In genomic region chr16:78313135-78313887, GRCm38 (mm10) we compare ENCODE assay signal across 12 mouse cellular contexts. TPM values are rescaled to one million over a fixed set of nuclear protein-coding genes. Genes with fewer than 3 reads are reported as not detected.
DNase-seq lines count a peak whose midpoint lies in the region; ATAC-seq and TF ChIP-seq lines count a peak whose summit lies in the region.
"Had no signal": no experiment of that assay in that cellular context is flagged by ENCODE, and none has a peak within 500 bp of the region (broad histone marks: within the 10 kb centered on the region; RNA-seq: fewer than 3 reads in every experiment).

No protein-coding gene starts in this region.

- no peak overlapping the region for H3K4me2 ChIP-seq in lung, embryonic 14.5 days
- peak overlapping the region; percentile 47 for H3K4me2 ChIP-seq in hindbrain, embryonic 13.5 days

- H3K36me3 ChIP-seq in lung, embryonic 14.5 days (ENCODE audit: insufficient read depth), result no peaks in the 10 kb centered on the region
- 0 out of 2 replicates have a peak, but pooled peaks cover 3% of the 10 kb centered on the region for H3K36me3 ChIP-seq in hindbrain, embryonic 13.5 days

- H3K9ac ChIP-seq in lung, embryonic 14.5 days, result no peak overlapping the region
- H3K9ac ChIP-seq in hindbrain, embryonic 13.5 days, result no peak overlapping the region; the same call in 1 of the 2 replicates
- H3K9ac ChIP-seq: liver, embryonic 14.5 days had no signal

- ATAC-seq in lung, embryonic 14.5 days (ENCODE audit: insufficient read depth), result no peak
- ATAC-seq in hindbrain, embryonic 13.5 days (ENCODE audit: low FRiP score), result peak; percentile 41; the same call in 1 of the 2 replicates
- ATAC-seq in megakaryocyte progenitor cell, adult 5-6 weeks (replicated peaks; ENCODE audit: poor library complexity), result no peak

- peak overlapping the region; percentile 12; the same call in 1 of the 2 replicates for H3K27ac ChIP-seq in gastrocnemius, adult 2 months
- H3K27ac ChIP-seq in lung, embryonic 14.5 days (ENCODE audit: low read depth), result no peak overlapping the region
- H3K27ac ChIP-seq in hindbrain, embryonic 13.5 days, result peak overlapping the region; percentile 72
- H3K27ac ChIP-seq: liver, embryonic 14.5 days had no signal

- no peaks in the 10 kb centered on the region for H3K27me3 ChIP-seq in lung, embryonic 14.5 days (ENCODE audit: insufficient read depth, low read length)
- H3K27me3 ChIP-seq in hindbrain, embryonic 13.5 days, result no peaks in the 10 kb centered on the region

- H3K9me3 ChIP-seq in lung, embryonic 14.5 days (ENCODE audit: low read depth, low read length), result no peaks in the 10 kb centered on the region
- H3K9me3 ChIP-seq in hindbrain, embryonic 13.5 days, result no peaks in the 10 kb centered on the region

- 60% methylated on average over 16 of the region's 16 CpGs for WGBS in lung, embryonic 14.5 days
- WGBS in hindbrain, embryonic 13.5 days, result 35% methylated on average over 16 of the region's 16 CpGs

- peak overlapping the region; percentile 30 for H3K4me3 ChIP-seq in gastrocnemius, adult 2 months
- H3K4me3 ChIP-seq in lung, embryonic 14.5 days (ENCODE audit: low read depth, low read length), result no peak overlapping the region
- peak overlapping the region; percentile 22; the same call in 1 of the 2 replicates for H3K4me3 ChIP-seq in hindbrain, embryonic 13.5 days

- no peaks in the 10 kb centered on the region for H3K4me1 ChIP-seq in lung, embryonic 14.5 days (ENCODE audit: insufficient read depth)
- peaks cover 58% of the 10 kb centered on the region for H3K4me1 ChIP-seq in hindbrain, embryonic 13.5 days (replicated peaks)

- DNase-seq in gastrocnemius, adult 2 months, result no peak
- DNase-seq in gastrocnemius, postnatal 4 days (ENCODE audit: low spot score in 2 of 2), result no peak
- DNase-seq in lung, embryonic 14.5 days, result peak; percentile 63
- no peak for DNase-seq in lung, postnatal 36 days
- DNase-seq in retina, adult 2 months (ENCODE audit: low read depth, low spot score), result peak; percentile 1
- no peak for DNase-seq in testis, postnatal 14 days (ENCODE audit: low spot score)
- DNase-seq: adrenal gland, adult 8-10 months; cerebellum, adult 2 months; right cerebral cortex, postnatal 14 days had no signal

- intact Hi-C loops in gastrocnemius, adult 2 months (cut with DNase I), result no loop called here

- no peak for TF ChIP-seq CTCF in gastrocnemius, adult 2 months (IDR thresholded peaks at IDR 0.05)
- TF ChIP-seq CTCF in lung, embryonic 14.5 days (IDR thresholded peaks at IDR 0.05; ENCODE audit: low read depth), result no peak

RNA-seq across cellular contexts. Expression of gene Cxadr, which starts 12.0 kb away (rescaled TPM):
- under 1 TPM; 0.25 to 0.66 TPM for total RNA-seq in gastrocnemius, adult 2 months (2021)
- total RNA-seq in gastrocnemius, postnatal 4 days (2021), result 1 to 10 TPM; 1.8 to 2.4 TPM
- polyA plus RNA-seq in lung, embryonic 14.5 days (2014; fragmentation: Nextera tagmentation; extraction: Ambion mirVana), result 20.2 and 22.6 TPM in 2 replicates
- 129 and 131 TPM in 2 replicates for polyA plus RNA-seq in hindbrain, embryonic 13.5 days (2015; fragmentation: Nextera tagmentation; extraction: Ambion mirVana)
- total RNA-seq in megakaryocyte progenitor cell, adult 5-6 weeks (2015), result 1.6 and 1.9 TPM in 2 replicates
- 2.7 and 7.5 TPM in 2 replicates for total RNA-seq in megakaryocyte progenitor cell, adult 5-6 weeks (2017)

Comparison
In these comparisons a context has a peak if more than half of its experiments do, and no peak if none do; other contexts are left out.
1. DNase-seq: peak in lung, embryonic 14.5 days (single experiment) and retina, adult 2 months (single experiment); none in gastrocnemius, adult 2 months (single experiment), gastrocnemius, postnatal 4 days (0 of 2), lung, postnatal 36 days (single experiment) and testis, postnatal 14 days (single experiment).